Mouse (Mus musculus) small intestine, adult 2 months (tissue): ENCODE measurements around the gene Pacrg.

Experiments used
- CTCF ChIP-seq: fragments of 200-500 bp; IDR thresholded peaks from 2 replicates; pipeline ENCODE4 v1.5.1; 2012; ENCODE audit warnings: low read depth, mild to moderate bottlenecking, control low read depth, inconsistent platforms, low read length, moderate library complexity, mixed read lengths; ENCODE audit not compliant: insufficient replicate concordance, insufficient read length; ENCODE audit errors: extremely low read depth
- POLR2A ChIP-seq: fragments of 200-500 bp; IDR thresholded peaks from 2 replicates; pipeline ENCODE4 v1.6.1; 2012; ENCODE audit warnings: low read depth, mild to moderate bottlenecking, control low read depth, inconsistent platforms, low read length, moderate library complexity

DNA sequence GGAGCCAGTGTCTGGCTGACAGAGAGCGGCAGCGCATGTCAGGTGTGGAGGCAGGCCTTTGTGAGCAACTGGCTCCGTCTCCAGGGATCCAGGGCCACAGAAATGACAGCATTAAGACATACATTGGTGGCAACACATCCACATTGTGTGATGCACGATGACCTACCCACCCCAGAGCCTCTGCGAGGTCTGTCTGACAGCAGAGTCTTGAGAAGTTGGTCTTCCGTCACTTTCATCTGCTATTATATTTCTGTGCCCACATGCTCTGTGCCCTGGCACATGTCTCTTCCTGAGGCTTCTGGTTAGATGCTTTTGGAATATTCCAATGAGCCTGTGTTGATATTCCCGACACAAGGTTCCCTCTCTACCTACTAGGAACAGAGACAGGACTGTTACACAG is 224.5 kb downstream of the Pacrg start:
- TF ChIP-seq POLR2A (no peak), CTCF (no peak)
